Mouse (Mus musculus) embryonic facial prominence, embryonic 11.5 days (tissue): ENCODE measurements at regions not wholly inside any gene's neighbourhood (a gene's known extent, or its start where the extent isn't known, plus 50 kb on each side); places are given as distances from the start of the nearest gene placed in this dataset.
A peak's percentile ranks its signal among the peaks of the same experiment; 100 is the strongest.

Experiments used
- ATAC-seq: fragments of 200-750 bp; cut with Nextera tagmentation; replicated peaks from 2 replicates; pipeline ENCODE4 v1.8.0; 2017; ENCODE audit warnings: low read depth; ENCODE audit not compliant: insufficient number of reproducible peaks, low FRiP score, low TSS enrichment
- DNase-seq: peaks from one replicate; pipeline ENCODE4 v3.0.0-alpha.2; 2015; ENCODE audit warnings: low spot score
- H3K27ac ChIP-seq: fragments of 300-500 bp; sonication (generic); replicated peaks from 2 replicates; pipeline ENCODE4 v1.5.1; 2014; ENCODE audit warnings: mild to moderate bottlenecking, low read depth, low read length, control low read depth
- H3K27me3 ChIP-seq: fragments of 300-500 bp; sonication (generic); 2 replicates; pipeline ENCODE4 v1.6.1; 2014; ENCODE audit warnings: mild to moderate bottlenecking, low read length, moderate library complexity, mixed read lengths; ENCODE audit not compliant: control insufficient read depth, insufficient read depth
- H3K36me3 ChIP-seq: fragments of 300-500 bp; sonication (generic); replicated peaks from 2 replicates; pipeline ENCODE4 v1.6.1; 2014; ENCODE audit warnings: low read depth, mild to moderate bottlenecking, low read length, moderate library complexity, mixed read lengths; ENCODE audit not compliant: control insufficient read depth, insufficient read depth
- H3K4me1 ChIP-seq: fragments of 300-500 bp; sonication (generic); 2 replicates; pipeline ENCODE4 v1.6.1; 2014; ENCODE audit warnings: low read length, mixed read lengths; ENCODE audit not compliant: control insufficient read depth, insufficient read depth
- H3K4me2 ChIP-seq: fragments of 300-500 bp; sonication (generic); 2 replicates; pipeline ENCODE4 v1.6.1; 2014; ENCODE audit warnings: low read depth, mild to moderate bottlenecking, control low read depth, low read length, moderate library complexity
- H3K4me3 ChIP-seq: fragments of 300-500 bp; sonication (generic); 2 replicates; pipeline ENCODE4 v1.5.1; 2014; ENCODE audit warnings: low read depth, low read length, control low read depth
- H3K9ac ChIP-seq: fragments of 300-500 bp; sonication (generic); replicated peaks from 2 replicates; pipeline ENCODE4 v1.6.1; 2014; ENCODE audit warnings: mild to moderate bottlenecking, control low read depth, low read length
- H3K9me3 ChIP-seq: fragments of 300-500 bp; sonication (generic); replicated peaks from 2 replicates; pipeline ENCODE4 v1.6.1; 2016; ENCODE audit warnings: mild to moderate bottlenecking, low read length, inconsistent platforms, mixed read lengths; ENCODE audit not compliant: control insufficient read depth
- WGBS: fragments of 180-500 bp; shearing (Covaris S2); extraction: QIAGEN DNeasy Blood & Tissue Kit; methylation state at CpG from one replicate; pipeline ENCODE4 v1.1.7; 2014; 5-methylcytosine and 5-hydroxymethylcytosine counted together

DNA sequence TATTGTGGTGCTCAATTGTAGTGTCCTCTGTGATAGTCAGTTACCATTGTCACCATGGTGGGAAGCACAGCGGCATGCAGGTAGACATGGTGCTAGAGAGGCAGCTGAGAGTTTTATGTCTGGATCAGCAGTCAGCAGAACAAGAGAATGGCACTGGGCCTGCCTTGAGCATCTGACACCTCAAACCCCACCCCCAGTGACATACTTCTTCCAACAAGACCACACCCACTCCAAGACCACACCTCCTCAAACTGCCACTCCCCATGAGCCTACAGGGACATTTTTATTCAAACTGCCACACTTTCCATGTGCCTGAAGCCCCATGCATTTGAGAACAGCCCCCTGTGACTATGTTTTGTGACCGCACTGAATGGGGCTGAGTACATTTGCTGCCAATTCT is 98.8 kb upstream of the Ralgapa2 start:
- Histone ChIP-seq H3K36me3 (no peaks in the 10 kb centered on the region), H3K27me3 (no peaks in the 10 kb centered on the region), H3K4me2 (no peak overlapping the region), H3K4me1 (no peaks in the 10 kb centered on the region), H3K9ac (no peak overlapping the region), H3K4me3 (no peak overlapping the region), H3K27ac (no peak overlapping the region), H3K9me3 (no peaks in the 10 kb centered on the region)
- ATAC-seq: no peak
- 98% methylated on average over 2 of the region's 2 CpGs for WGBS
- no peak for DNase-seq

DNA sequence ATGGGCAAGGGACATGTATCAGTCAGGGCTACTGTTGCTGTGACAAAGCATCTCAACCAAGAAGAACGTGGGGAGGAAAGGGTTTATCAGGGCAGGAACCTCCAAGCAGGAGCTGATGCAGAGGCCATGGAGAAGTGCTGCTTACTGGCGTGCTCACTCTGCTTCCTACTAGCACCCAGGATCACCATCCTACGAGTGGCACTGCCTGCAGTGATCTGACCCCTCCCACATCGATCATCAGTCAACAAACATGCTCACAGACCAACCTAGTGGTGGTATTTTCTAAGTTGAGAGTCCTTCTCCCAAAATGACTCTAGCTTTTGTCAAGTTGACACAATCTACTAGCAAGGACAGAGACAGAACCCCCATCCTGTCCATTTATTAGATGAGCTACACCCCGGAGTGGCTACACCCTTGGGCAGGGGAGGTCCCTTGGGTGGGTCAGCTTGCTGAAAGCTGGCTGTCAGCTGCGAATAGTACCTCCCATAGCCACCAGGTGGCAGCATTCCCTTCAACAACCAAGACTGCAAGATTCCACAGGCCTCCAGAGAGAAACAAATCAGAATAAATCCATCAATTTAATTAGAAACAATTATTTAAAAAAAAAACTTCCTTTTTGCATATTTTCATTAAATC is 99.9 kb upstream of the Ralgapa2 start:
- ATAC-seq: 0 out of 2 replicates have a peak, but pooled peaks have one; percentile 41

DNA sequence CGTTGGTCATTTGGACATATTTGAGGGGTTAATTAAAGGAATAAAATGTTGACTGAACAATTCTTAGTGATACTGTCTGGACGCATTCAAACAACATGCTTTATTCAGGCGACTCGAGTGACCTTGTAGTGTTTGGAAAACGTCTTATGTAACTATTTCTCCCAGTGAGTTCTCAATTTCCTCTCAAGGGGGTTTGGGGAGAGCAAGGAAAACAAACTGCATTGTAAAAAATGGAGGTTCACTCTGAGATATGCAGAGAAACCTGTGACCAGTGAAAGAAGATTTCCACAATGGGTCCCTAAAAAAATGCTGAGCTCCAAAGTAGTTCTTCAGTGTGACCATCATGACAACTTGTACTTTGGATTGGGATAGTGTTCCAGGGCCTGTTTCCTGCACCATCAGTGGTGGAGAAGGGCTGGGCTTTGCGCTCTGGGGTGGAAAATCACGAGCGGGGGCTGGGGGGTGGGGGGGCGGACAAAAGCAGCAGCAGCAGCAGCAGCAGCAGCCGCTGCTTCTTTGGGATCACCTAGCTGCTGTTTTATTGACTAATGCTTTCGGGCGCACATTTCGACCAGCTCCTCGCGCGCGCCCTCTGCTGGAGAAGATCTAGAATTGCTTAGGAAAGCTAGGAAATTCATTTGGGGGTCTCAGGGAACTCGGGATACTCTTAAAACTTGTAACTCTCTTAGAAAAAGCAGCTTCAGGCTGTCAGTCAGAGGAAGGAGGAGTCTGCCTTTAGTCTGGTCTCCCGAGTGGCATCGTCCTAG is 100.6 kb upstream of the Ralgapa2 start:
- Histone ChIP-seq H3K9ac (0 out of 2 replicates have a peak overlapping the region, but pooled peaks have one; percentile 36), H3K9me3 (no peaks in the 10 kb centered on the region), H3K4me3 (no peak overlapping the region), H3K27me3 (no peaks in the 10 kb centered on the region), H3K4me1 (no peaks in the 10 kb centered on the region), H3K4me2 (peak overlapping the region; percentile 46), H3K36me3 (no peaks in the 10 kb centered on the region), H3K27ac (no peak overlapping the region)
- WGBS: 7% methylated on average over 20 of the region's 20 CpGs
- no peak for ATAC-seq
- DNase-seq: peak; percentile 76

More for the DNA sequence above, 99.9 kb upstream of the Ralgapa2 start:
- no peaks in the 10 kb centered on the region for H3K9me3 ChIP-seq
- H3K4me3 ChIP-seq: no peak overlapping the region
- no peaks in the 10 kb centered on the region for H3K4me1 ChIP-seq
- no peaks in the 10 kb centered on the region for H3K27me3 ChIP-seq
- no peak overlapping the region for H3K9ac ChIP-seq
- H3K27ac ChIP-seq: no peak overlapping the region
- no peaks in the 10 kb centered on the region for H3K36me3 ChIP-seq
- 41% methylated on average over 6 of the region's 6 CpGs for WGBS
- peak; percentile 83 for DNase-seq
- H3K4me2 ChIP-seq: no peak overlapping the region

DNA sequence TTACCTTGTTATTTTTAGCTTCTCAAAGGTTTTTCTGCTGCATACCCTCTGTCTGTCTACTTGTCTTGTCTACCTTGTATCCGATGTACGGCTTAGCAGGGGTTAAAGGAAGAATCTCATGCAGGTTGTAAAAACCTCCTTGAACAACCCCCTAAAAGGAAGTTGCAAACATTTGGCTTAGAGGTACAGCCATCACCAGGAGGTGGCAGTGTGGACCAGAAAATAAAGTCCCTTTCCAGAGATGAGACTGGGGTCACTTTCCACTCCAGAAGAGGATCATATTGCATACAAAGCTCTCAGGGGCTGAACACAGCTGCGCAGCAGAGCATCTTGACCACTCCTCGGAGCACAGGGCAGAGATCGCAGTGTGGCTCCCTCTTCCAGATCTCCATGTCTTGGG is 109.0 kb upstream of the Ralgapa2 start:
- H3K9me3 ChIP-seq: no peaks in the 10 kb centered on the region
- H3K4me3 ChIP-seq: no peak overlapping the region
- H3K4me1 ChIP-seq: no peaks in the 10 kb centered on the region; the same call in 1 of the 2 replicates
- DNase-seq: peak; percentile 87
- 13% methylated on average over 5 of the region's 5 CpGs for WGBS
- ATAC-seq: peak; percentile 79; the same call in 1 of the 2 replicates
- H3K27ac ChIP-seq: no peak overlapping the region
- no peak overlapping the region; the same call in 1 of the 2 replicates for H3K4me2 ChIP-seq
- H3K36me3 ChIP-seq: no peaks in the 10 kb centered on the region
- H3K9ac ChIP-seq: no peak overlapping the region
- no peaks in the 10 kb centered on the region for H3K27me3 ChIP-seq

DNA sequence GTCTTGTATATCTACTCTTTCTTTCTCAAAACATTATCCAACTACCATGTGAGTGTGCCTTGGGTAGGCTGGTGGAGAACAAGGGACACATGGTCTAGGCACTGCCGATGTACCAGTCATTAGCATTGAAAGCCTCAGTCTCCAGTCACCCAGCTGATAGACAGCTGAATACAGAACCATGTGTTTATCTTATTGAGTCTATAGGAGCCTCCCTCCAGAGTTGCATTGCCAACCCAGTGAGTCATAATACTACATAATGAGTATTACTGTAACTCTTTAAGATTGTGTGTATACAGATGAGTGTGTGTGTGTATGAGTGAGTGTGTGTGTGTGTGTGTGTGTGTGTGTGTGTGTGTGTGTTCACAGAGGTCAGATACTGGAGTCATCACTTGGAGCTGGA is 110.9 kb upstream of the Ralgapa2 start:
- H3K27ac ChIP-seq: no peak overlapping the region
- H3K4me3 ChIP-seq: no peak overlapping the region
- ATAC-seq (no peak), DNase-seq (no peak)
- no peaks in the 10 kb centered on the region; the same call in 1 of the 2 replicates for H3K4me1 ChIP-seq
- no peaks in the 10 kb centered on the region for H3K36me3 ChIP-seq
- no peak overlapping the region for H3K4me2 ChIP-seq
- no peak overlapping the region for H3K9ac ChIP-seq
- H3K27me3 ChIP-seq: no peaks in the 10 kb centered on the region; the same call in 1 of the 2 replicates
- 83% methylated on average over 1 of the region's 1 CpGs for WGBS
- H3K9me3 ChIP-seq: no peaks in the 10 kb centered on the region

DNA sequence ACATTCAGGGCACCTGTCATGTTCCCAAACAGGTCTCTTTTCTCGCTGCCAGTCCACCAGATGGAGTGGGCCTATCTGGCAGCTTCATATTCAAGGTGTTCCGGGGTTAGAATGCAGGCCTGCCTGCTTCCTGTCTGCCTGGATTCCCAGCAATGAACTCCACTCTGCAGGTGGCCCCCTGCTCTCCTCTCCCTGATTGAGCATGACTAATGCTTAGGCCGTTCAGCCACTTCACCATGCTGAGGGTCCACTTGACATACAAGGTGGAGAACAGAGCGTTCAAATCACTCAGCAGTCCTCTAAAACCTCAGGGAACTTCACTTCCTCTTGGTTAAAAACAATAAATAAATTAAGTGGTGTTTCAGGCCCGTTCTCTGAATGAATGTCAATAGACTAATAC is 112.1 kb upstream of the Ralgapa2 start:
- Histone ChIP-seq H3K9ac (no peak overlapping the region), H3K4me2 (no peak overlapping the region), H3K4me1 (no peaks in the 10 kb centered on the region; the same call in 1 of the 2 replicates), H3K27me3 (no peaks in the 10 kb centered on the region; the same call in 1 of the 2 replicates), H3K4me3 (no peak overlapping the region), H3K27ac (no peak overlapping the region), H3K9me3 (no peaks in the 10 kb centered on the region), H3K36me3 (no peaks in the 10 kb centered on the region)
- DNase-seq: no peak
- ATAC-seq: no peak
- WGBS: 51% methylated on average over 5 of the region's 5 CpGs

DNA sequence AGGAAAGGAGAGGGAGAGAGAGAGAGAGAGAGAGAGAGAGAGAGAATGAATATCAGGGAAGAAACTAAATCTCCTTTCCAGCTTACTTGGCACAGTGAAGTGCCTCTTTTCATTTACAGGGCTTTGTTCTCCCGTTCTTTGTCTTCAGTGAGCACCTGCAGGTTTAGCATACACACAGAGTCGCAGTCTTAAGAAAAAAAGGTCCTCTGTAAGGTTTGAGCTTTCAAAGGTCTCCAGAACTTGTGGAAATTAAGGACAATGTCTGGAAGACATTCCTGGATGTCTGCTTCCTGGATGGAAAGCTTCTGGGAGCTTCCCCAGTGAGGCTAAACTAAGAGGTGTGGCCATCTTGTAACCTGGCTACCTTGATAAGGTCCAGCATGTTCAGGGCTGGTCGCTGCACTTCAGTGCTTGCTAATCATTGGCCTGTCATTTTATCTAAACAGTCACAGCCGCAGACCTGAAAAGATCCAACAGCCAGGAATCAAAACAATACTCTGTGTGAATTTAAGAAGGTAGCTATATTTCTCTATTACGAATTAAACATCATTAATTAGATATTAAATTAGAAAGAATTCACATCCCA is 113.1 kb upstream of the Ralgapa2 start:
- ATAC-seq: no peak
- WGBS: 35% methylated on average over 5 of the region's 5 CpGs
- no peaks in the 10 kb centered on the region for H3K9me3 ChIP-seq
- no peak overlapping the region for H3K9ac ChIP-seq
- DNase-seq: no peak
- no peaks in the 10 kb centered on the region; the same call in 1 of the 2 replicates for H3K4me1 ChIP-seq
- no peaks in the 10 kb centered on the region for H3K36me3 ChIP-seq
- H3K27ac ChIP-seq: no peak overlapping the region
- no peaks in the 10 kb centered on the region; the same call in 1 of the 2 replicates for H3K27me3 ChIP-seq
- H3K4me2 ChIP-seq: no peak overlapping the region
- no peak overlapping the region for H3K4me3 ChIP-seq

DNA sequence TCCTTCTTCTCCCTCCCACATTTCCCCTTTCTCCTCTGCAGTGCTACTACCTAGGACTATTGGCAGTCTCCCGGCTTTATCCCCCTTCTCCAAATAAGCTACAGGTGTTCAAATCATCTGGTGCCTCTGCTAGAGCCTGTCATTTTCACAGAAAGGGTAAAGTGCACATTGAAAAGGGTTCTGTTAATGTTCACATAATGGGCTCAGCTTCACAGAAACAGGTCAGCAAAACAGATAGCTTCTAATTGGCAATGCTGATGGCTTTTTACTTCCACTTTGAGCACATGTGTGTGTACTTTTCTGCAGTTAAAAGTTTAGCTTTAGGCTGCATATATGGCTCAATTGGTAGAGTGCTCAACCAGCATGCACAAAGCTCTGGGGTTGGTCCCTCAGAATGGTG is 114.4 kb upstream of the Ralgapa2 start:
- H3K36me3 ChIP-seq: no peaks in the 10 kb centered on the region
- no peak overlapping the region for H3K4me3 ChIP-seq
- H3K27me3 ChIP-seq: no peaks in the 10 kb centered on the region; the same call in 1 of the 2 replicates
- no peak overlapping the region for H3K27ac ChIP-seq
- no peaks in the 10 kb centered on the region for H3K4me1 ChIP-seq
- ATAC-seq: no peak
- H3K4me2 ChIP-seq: no peak overlapping the region
- H3K9ac ChIP-seq: no peak overlapping the region
- no peaks in the 10 kb centered on the region for H3K9me3 ChIP-seq
- DNase-seq: no peak
- WGBS: 41% methylated on average over 1 of the region's 1 CpGs
